Mouse (Mus musculus): ENCODE results near the gene Entpd8. TPM values are rescaled to one million over a fixed set of nuclear protein-coding genes. Genes with fewer than 3 reads are reported as not detected.

The Entpd8 gene
- total RNA-seq (2021) = not detected

DNA sequence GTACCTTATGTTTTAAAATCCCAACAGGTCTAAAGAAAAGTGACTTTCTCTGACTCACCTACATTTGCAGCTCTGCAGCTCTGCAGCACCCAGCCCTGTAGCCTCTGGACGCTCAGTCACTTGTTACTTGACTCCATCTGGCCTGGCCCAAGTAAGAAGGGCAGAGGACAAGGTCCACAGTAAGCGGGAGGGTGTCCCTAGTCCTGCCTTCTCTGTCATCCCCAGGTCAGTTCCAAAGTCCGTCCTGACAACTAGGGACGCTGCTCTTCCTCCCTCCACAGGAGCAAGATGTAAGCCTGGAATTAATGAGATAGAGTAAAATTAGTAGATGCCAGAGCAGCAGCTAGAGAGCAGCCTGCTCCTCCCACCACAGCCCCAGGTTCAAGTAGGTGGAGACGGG is at the start of gene Entpd8:
Gene Entpd8 (plus strand): TSS at position 229 of the 400 bp plus-strand sequence.
- no peak for DNase-seq (ENCODE audit: low spot score)
- intact Hi-C loops (cut with DNase I) = no loop called here

DNA sequence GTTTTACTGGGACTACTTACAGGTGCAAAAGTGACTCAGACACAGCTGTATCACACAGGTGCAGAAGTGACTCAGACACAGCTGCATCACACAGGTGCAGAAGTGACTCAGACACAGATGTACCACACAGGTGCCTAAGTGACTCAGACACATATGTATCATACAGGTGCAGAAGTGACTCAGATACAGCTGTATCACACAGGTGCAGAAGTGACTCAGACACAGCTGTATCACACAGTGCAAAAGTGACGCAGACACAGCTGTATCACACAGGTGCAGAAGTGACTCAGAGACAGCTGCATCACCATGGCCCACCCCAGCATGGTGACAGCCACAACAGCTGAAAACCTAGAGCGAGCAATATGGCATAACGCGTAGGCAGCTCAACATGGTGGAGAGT is 45.1 kb upstream of the Entpd8 start:
- DNase-seq (ENCODE audit: low spot score) = no peak
- intact Hi-C loops (cut with DNase I) = no loop called here

DNA sequence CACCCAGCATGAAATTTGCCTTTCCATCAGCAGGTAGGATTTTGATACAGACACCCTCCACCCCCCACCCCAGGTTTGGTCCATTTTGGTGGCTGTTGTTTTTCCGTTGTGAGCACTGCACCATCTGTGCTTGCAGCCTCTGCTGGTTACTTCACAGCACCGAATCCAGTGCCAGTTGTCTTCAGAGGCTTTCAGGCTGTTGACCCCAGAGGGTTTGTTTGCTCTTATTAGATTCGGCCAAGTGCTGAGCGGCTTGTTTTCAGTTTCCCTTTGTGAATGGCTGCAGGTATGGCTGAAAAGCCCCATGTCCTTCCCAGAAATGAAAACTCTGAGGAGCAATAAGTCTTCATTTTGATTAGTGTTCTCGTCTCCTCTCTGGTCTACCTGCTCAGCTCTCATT is 40.0 kb upstream of the Entpd8 start:
- intact Hi-C loops (cut with DNase I) = no loop called here
- no peak for DNase-seq (ENCODE audit: low spot score)

DNA sequence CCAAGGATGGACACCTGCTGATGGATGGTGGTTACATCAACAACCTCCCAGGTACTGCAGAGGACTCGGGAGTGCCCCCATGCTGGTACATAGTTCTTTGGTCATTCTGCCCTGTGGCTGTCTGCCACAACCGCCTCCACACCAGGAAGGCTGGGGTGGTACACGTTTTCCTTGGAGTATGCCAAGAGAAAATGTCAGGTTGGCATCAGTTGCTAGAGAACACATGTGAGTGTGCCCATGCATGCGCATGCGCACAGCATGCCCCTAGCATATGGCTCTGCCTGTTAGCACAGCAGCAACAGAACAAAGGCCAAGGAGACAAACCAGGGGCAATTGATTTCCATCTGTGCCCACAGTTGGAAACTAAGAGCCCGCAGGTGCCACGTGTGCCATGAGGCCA is 29.2 kb upstream of the Entpd8 start:
- no peak for DNase-seq (ENCODE audit: low spot score)
- intact Hi-C loops (cut with DNase I) = no loop called here

DNA sequence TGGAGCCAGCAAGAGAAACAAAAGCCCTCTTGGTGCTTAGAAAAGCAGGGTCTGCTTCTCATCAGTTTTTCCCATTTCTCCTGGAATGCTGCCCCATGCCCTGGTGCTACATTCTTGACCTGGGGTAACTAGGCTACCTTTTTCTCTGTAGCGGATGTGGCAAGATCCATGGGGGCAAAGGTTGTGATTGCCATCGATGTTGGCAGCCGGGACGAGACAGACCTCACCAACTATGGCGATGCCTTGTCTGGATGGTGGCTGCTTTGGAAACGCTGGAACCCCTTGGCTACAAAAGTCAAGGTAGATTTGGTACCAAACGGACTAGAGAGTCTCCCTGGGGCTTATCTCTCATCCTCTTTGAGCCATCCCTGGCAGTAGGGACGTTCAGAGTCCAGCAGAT is 28.7 kb upstream of the Entpd8 start:
- intact Hi-C loops (cut with DNase I) = no loop called here
- DNase-seq (ENCODE audit: low spot score) = no peak

DNA sequence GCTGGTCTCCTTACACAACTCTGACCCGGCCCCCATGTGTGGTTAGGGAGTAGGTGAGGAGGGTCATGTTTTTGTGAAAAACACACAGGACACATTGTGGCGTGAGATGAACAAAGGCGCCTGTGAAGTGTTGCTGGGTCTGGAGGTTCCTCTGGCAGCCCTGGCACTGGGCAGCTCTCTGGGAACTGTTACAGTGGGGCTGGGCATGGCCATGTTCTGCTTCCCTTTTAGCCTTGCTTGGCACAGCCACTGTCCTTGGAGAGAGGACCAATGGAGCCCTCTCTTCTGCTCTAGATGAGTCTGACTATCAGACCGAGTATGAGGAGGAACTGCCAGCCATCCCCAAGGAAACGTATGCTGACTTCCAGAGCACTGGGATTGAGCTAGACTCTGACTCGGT is 27.0 kb upstream of the Entpd8 start:
- no peak for DNase-seq (ENCODE audit: low spot score)
- intact Hi-C loops (cut with DNase I) = no loop called here

DNA sequence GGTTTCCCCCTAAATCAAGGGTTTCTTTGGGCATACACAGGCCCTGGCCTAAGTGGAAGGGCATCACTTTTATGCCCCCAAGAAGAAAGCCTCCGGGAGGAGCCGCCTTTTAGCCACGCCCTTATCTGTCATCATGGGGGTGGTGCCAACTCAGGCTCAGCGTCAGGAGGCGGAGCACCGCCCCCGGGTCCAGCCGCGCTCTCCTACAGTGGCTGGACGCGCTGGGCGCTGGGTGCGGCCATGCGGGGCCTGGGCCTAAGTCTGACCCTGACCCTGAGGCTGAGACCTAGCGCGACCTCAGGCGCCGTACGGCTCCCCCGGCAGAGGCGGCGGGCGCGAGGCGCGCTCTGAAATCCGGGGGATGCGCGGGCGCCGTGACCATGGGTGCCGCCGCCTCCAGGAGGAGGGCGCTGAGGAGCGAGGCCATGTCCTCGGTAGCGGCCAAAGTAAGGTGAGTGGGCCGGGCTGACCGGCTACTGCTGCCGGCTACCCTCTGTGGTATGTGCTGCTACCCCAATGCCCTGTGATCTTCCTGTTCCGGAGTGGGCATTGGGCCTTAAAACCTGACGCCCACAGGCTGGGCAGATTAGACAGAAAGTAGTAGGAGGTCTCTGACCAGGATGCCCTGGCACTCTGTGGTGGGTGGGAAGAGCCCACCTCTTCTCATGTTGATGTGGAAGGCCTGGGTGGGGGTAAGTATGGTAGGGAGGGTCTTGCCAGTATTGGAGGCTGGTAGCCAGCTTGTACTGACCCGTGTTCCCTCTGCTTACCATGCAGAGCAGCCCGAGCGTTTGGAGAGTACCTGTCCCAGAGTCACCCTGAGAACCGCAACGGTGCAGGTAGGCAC is 25.7 kb upstream of the Entpd8 start, which contains the start of gene Nsmf:
Gene Nsmf (plus strand): TSS at position 135 of the 847 bp plus-strand sequence.
- intact Hi-C loops (cut with DNase I) = no loop called here
- DNase-seq (ENCODE audit: low spot score) = peak; percentile 80

DNA sequence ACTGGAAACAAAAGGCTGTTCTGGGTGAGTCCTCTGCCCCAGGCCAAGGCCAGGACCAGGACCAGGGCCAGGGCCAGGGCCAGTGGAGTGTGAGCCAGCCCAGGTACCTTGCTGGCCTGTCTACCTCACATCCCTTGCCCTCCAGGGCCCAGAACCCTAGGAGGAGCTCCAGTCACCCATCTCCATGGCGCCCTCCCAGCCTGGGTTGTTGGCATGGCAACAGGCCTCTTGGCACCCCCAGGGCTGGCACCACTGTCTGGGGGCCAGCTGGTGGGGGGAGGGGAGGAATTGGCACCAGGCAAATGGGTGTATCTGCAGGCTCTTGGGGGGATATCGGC is 25.1 kb upstream of the Entpd8 start:
- no peak for DNase-seq (ENCODE audit: low spot score)
- intact Hi-C loops (cut with DNase I) = no loop called here

DNA sequence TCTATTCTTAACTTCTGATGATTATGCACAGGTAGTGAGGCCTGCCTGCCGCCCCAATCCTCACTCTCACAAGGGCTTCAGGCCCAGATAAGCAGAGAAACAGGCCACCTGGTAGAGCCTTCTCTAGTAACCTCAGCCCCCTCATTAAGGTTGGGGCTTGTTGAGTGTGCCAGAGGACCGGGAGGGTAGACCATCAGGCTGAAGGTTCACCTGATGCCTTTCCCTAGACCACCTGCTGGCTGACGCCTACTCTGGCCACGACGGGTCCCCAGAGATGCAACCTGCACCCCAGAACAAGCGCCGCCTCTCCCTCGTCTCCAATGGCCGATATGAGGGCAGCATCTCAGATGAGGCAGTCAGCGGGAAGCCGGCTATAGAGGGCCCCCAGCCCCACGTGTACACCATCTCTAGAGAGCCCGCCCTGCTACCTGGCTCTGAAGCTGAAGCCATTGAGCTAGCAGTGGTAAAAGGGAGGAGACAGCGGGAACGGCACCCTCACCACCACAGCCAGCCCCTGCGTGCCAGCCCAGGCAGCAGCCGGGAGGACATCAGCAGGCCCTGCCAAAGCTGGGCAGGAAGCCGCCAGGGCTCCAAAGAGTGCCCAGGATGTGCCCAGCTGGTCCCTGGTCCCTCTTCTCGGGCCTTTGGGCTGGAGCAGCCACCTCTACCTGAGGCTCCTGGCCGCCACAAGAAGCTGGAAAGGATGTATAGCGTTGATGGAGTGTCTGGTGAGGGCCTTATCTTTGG is 24.5 kb upstream of the Entpd8 start:
- no peak for DNase-seq (ENCODE audit: low spot score)
- intact Hi-C loops (cut with DNase I) = no loop called here

DNA sequence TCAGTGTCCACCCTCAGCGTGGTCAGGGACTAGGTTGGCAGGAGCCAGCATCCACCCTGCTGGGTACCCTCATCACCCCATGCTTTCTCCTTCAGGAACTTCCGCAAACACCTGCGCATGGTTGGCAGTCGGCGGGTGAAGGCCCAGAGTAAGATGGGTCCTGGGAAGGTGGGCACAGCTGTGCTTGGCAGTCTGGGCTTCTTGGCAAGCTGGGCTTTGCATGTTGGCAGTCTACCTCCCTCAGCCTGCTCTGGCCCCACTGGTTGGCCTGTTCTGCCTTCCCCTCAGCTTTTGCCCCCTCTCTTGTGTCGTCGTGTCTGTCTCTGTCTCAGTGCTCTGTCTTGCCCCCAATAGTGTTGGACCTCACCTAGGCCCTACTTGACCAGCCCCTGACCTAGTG is 21.2 kb upstream of the Entpd8 start:
- intact Hi-C loops (cut with DNase I) = no loop called here
- no peak for DNase-seq (ENCODE audit: low spot score)

DNA sequence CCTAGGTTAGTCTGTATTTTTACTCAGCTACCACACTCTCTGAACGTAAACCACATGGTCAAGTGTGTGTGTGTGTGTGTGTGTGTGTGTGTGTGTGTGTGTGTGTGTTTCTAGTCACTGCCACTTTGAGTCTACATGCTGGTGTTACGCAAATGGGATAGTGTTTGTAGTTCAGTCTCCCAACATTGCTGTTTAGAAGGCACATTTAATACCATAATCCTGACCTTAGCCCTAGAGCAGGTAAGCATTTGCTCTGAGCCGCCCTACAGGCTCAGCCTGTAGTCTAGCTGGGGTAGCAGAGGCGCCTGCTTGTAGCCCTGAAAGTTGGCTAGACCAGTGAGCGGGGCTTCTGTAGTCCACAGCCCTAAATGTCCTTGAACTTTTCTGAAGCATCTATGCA is 16.6 kb upstream of the Entpd8 start:
- no peak for DNase-seq (ENCODE audit: low spot score)
- intact Hi-C loops (cut with DNase I) = no loop called here

DNA sequence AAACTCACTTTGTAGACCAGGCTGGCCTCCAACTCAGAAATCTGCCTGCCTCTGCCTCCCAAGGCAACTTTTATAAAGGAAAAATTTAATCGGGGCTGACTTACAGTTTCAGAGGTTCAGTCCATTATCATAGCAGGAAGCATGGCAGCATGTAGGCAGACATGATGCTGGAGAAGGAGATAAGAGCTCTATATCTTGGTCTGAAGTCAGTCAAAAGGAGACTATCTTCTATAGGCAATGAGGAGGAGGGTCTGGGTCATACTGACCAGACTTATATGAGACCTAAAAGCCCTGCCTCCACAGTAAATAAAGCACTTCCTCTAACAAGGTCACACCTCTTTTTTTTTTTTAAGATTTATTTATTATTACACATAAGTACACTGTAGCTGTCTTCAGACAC is 15.8 kb upstream of the Entpd8 start:
- no peak for DNase-seq (ENCODE audit: low spot score)
- intact Hi-C loops (cut with DNase I) = no loop called here

DNA sequence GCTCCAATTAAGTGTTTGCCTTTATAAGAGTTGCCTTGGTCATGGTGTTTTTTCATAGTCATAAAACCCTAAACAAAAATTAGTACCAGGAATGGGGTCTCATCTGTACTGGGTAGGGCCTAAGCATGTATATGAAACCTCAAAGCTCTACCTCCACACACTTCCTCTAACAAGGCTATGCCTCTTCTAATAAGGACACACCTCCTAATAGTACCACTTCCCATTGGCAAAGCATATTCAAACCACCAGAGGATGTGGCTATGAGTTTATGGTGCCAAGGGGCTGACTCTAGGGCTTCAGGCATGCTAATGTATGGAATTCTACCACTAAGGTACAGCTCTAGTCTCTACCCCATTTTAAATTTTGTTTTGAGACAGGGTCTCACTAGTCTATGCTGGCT is 14.6 kb upstream of the Entpd8 start:
- intact Hi-C loops (cut with DNase I) = no loop called here
- no peak for DNase-seq (ENCODE audit: low spot score)

DNA sequence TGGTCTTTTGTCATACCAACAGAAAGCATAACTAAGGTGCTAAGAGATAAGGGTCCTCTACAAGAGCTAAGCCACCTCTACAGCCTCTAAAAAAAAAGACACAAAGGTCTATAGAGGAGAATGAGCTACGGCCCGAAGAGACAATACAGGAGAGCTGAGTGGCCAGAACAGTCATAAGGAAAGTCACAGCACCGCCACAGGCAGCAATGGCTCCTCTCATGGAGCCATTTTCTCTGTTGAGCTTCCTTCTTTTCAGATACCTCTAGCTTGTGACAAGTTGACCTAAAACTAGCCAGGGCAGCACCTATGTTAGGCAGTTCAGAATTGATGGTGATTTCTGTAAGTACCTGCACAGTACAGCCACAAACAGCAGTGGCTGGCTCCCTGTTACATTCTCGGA is 13.6 kb upstream of the Entpd8 start:
- intact Hi-C loops (cut with DNase I) = no loop called here
- DNase-seq (ENCODE audit: low spot score) = no peak

DNA sequence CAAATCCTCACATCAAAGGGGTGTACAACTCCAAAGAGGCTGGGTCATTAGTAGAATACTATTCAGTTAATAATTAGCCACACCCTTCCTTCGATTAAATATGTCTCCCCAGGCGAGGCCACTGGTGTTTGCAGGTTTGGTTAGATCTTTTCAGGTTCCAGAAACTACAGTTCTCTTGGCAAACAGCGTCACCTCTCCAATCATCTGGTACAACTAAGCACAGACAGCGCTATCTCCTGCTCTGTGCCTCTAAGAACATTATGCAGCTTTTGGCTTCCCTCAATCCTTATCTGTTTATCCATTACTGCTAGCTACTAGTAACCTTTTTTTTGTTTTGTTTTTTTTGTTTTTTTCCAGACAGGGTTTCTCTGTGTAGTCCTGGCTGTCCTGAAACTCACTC is 10.6 kb upstream of the Entpd8 start:
- intact Hi-C loops (cut with DNase I) = no loop called here
- DNase-seq (ENCODE audit: low spot score) = no peak

DNA sequence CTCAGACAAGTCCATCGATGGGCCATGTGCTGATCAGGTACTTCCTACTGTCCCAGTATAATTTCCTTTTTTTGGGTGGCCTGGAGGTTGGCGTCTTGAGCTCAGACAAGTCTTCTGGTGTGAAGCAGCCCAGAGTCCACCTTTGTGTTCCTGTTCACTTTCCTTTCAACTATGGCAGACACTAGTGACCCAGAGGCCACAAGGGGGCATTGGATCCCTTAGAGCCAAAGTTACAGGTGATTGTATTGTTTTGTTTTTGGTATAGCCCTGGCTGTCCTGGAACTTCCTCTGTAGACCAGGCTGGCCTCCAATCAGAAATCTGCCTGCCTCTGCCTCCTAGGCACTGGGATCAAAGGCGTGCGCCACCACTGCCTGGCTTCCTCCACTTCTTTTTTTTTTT is 7.7 kb upstream of the Entpd8 start:
- intact Hi-C loops (cut with DNase I) = no loop called here
- DNase-seq (ENCODE audit: low spot score) = no peak

DNA sequence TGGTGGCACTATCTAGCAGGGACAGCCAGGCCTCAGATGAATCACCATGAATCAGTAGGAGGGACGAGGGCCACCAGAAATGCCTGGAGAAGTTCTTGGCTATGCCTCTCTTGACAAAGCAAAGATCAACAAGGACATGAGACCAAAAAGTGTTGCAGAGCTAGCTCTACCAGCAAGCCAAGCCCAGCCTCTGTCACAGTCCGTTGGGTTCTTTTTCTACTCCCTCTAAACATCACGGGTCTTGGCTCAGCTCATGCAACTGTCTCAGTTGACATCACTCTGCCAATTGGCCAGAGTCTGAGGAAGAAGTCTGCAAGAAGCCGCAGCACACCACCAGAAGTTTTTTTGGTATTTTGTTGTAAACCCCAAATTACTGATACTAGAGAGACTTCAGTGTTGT is 4.6 kb upstream of the Entpd8 start:
- intact Hi-C loops (cut with DNase I) = no loop called here
- DNase-seq (ENCODE audit: low spot score) = no peak

DNA sequence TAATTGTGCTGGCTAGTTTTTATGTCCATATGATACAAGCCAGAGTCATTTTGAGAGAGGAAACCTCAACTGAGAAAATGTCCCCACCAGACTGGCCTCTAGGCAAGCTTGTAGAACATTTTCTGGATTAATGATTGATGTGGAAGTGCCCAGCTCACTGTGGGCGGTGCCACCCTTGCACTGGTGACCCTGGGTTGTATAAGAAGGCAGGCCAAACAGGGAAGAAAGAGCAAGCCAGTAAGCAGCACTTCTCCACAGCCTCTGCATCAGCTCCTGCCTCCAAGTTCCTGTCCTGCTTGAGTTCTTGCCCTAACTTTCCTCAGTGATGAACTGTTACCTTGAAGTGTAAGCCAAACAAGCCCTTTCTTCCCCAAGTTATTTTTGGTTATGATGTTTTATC is 1.1 kb upstream of the Entpd8 start:
- intact Hi-C loops (cut with DNase I) = no loop called here
- no peak for DNase-seq (ENCODE audit: low spot score)

DNA sequence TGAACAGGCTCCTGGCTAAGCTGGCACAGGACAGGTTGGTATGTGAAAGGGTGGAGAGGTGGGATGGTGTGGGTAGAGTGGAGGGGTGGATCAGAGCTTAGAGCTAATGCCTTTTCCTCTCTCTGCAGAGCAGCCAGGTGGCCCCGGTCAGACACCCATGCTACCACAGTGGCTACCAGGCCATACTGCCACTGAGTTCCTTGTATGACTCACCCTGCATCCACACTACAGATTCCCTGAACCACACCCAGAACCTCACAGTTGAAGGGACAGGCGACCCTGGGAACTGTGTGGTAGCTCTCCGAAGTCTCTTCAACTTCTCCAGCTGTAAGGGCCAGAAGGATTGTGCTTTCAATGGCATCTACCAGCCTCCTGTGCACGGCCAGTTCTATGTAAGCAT is 3.6 kb downstream of the Entpd8 start:
- intact Hi-C loops (cut with DNase I) = no loop called here
- no peak for DNase-seq (ENCODE audit: low spot score)

DNA sequence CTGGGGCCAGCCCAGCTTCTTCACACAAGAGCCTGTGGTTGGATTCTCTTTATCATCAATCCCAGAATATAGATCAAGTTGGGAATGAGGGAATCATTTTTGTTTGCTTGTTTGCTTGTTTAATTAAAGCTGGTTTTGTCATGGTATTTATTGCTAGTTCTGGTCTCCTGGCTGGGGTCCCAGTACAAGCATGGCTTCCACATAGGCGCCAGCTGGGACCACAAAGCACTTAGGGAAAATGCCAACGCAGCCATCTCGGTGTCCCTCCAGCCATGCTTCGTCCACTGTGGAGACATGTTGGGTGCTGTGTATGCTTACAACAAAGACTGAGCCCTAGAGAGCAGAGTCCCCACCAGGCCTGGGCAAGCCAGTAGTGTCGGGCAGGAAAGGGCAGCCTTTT is 5.5 kb downstream of the Entpd8 start:
- intact Hi-C loops (cut with DNase I) = no loop called here
- DNase-seq (ENCODE audit: low spot score) = no peak

DNA sequence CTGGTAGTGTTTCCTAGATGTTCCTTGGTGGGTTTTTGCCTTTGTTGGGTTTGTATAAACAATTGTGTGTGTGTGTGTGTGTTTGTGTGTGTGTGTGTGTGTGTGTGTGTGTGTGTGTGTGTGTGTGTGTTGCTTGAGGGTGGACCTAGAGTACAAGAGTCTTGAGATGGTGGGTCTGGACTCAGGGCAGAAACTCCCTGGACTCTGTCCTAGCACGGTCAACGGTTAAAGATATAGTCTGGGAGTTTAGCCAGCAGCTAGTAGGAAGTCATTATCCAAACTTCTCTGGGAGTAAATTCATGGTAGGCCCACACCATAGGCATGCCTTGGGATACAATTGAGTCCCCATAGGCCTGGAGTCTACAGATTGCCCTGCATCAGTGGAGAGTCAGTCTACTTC is 7.7 kb downstream of the Entpd8 start:
- intact Hi-C loops (cut with DNase I) = no loop called here
- DNase-seq (ENCODE audit: low spot score) = no peak

DNA sequence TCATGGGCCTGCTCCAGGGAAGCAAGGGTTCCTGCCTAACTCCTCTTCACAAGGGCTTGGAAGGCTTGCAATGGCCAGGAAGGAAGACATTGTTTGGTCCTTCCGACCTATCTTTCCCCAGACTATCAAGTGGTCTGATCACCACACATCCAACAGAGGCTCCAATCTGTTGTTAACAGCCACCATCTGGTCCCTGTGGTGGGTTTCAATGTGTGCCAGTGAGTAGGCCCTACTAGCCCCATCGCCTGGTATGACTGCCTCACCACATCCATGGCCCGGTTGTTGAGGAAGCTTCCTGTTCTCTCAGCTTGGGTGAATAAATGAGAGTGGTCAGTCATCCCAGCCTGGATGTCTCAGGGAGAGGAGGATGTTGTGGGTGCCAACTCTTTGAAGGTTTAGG is 8.5 kb downstream of the Entpd8 start:
- DNase-seq (ENCODE audit: low spot score) = no peak
- intact Hi-C loops (cut with DNase I) = no loop called here
